Mouse (Mus musculus): ENCODE data around the gene Cgnl1.
"Not testable (repeated sequence)": the region's sequence is repeated elsewhere in the genome, so short reads cannot be mapped to it uniquely, and the experiment has no call there.

The Cgnl1 gene

GRCm38 (mm10) chr9:71623871-71624569 lies 147.4 kb downstream of the Cgnl1 start:
- DNase-seq (ENCODE audit: low spot score), result no peak

GRCm38 (mm10) chr9:71622593-71622992 lies 148.8 kb downstream of the Cgnl1 start:
- no peak for DNase-seq (ENCODE audit: low spot score)

- DNase-seq (ENCODE audit: low spot score), result no peak
Observed at GRCm38 (mm10) chr9:71621968-71622367, 149.4 kb downstream of the Cgnl1 start.

- not testable (repeated sequence) for DNase-seq (ENCODE audit: low spot score)
Observed at GRCm38 (mm10) chr9:71620116-71620515, 151.3 kb downstream of the Cgnl1 start.

- no peak for DNase-seq (ENCODE audit: low spot score)
Observed at GRCm38 (mm10) chr9:71617363-71617762, 154.0 kb downstream of the Cgnl1 start.

- no peak for DNase-seq (ENCODE audit: low spot score)
Observed at GRCm38 (mm10) chr9:71616185-71616584, 155.2 kb downstream of the Cgnl1 start.

GRCm38 (mm10) chr9:71614643-71615042 lies 156.8 kb downstream of the Cgnl1 start:
- DNase-seq (ENCODE audit: low spot score), result no peak

- DNase-seq (ENCODE audit: low spot score), result no peak
Observed at GRCm38 (mm10) chr9:71612981-71613380, 158.4 kb downstream of the Cgnl1 start.

GRCm38 (mm10) chr9:71611876-71612275 lies 159.5 kb downstream of the Cgnl1 start:
- no peak for DNase-seq (ENCODE audit: low spot score)

GRCm38 (mm10) chr9:71609010-71609409 lies 162.4 kb downstream of the Cgnl1 start:
- DNase-seq (ENCODE audit: low spot score), result no peak

- no peak for DNase-seq (ENCODE audit: low spot score)
Observed at GRCm38 (mm10) chr9:71606296-71607057, 164.9 kb downstream of the Cgnl1 start.

GRCm38 (mm10) chr9:71604914-71605635 lies 166.3 kb downstream of the Cgnl1 start:
- no peak for DNase-seq (ENCODE audit: low spot score)

GRCm38 (mm10) chr9:71599861-71600260 lies 171.5 kb downstream of the Cgnl1 start:
- DNase-seq (ENCODE audit: low spot score), result no peak

GRCm38 (mm10) chr9:71596888-71597287 lies 174.5 kb downstream of the Cgnl1 start:
- no peak for DNase-seq (ENCODE audit: low spot score)

- DNase-seq (ENCODE audit: low spot score), result no peak
Observed at GRCm38 (mm10) chr9:71592577-71593285, 178.7 kb downstream of the Cgnl1 start.

GRCm38 (mm10) chr9:71591938-71592548 lies 179.4 kb downstream of the Cgnl1 start, which contains the start of gene Myzap:
TSS of gene Myzap (minus strand) at chr9:71592360.
- peak; percentile 30 for DNase-seq (ENCODE audit: low spot score)

- no peak for DNase-seq (ENCODE audit: low spot score)
Observed at GRCm38 (mm10) chr9:71591106-71591505, 180.3 kb downstream of the Cgnl1 start.

- no peak for DNase-seq (ENCODE audit: low spot score)
Observed at GRCm38 (mm10) chr9:71589771-71590170, 181.6 kb downstream of the Cgnl1 start.

GRCm38 (mm10) chr9:71588930-71589592 lies 182.3 kb downstream of the Cgnl1 start:
- DNase-seq (ENCODE audit: low spot score), result no peak

GRCm38 (mm10) chr9:71586408-71586807 lies 185.0 kb downstream of the Cgnl1 start:
- DNase-seq (ENCODE audit: low spot score), result no peak

GRCm38 (mm10) chr9:71582771-71583170 lies 188.6 kb downstream of the Cgnl1 start:
- DNase-seq (ENCODE audit: low spot score), result no peak

All from left cerebral cortex, adult 11 months (tissue).